Mouse (Mus musculus): ENCODE measurements around the gene Skap2. TPM values are rescaled to one million over a fixed set of nuclear protein-coding genes. Genes with fewer than 3 reads are reported as not detected.

Gene Skap2
- polyA plus RNA-seq, 1 experiment from 2014 or later = 36.9 TPM

DNA sequence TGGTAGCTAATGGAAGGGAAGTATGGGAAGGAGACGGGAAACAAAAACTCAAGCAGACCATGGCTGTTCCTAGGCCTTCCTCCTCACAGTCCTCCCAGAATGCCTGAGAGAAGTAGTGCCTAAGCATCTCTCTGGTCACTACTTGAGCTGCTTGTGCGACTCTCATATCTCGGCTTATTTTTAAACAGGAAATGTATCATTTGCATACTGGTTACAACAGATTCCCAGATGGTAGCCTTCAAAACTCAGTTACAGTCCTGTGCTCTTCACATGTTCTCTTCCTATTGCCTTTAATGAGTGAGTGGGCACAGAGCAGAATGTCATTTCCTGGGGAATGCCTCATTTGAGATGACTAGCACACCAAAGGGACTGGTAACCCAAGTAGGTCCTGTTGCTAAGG, 117.6 kb downstream of the Skap2 start:
- no peak overlapping the region for H3K4me2 ChIP-seq (ENCODE audit: low read length)
- no peak for DNase-seq (ENCODE audit: low spot score)
- no peak overlapping the region for H3K9ac ChIP-seq (ENCODE audit: low read length)
- no peaks in the 10 kb centered on the region for H3K27me3 ChIP-seq (replicated peaks; ENCODE audit: control insufficient read depth, insufficient read depth, low read length)
- H3K4me3 ChIP-seq (ENCODE audit: low read depth, low read length) = no peak overlapping the region
- no peaks in the 10 kb centered on the region for H3K9me3 ChIP-seq (ENCODE audit: control insufficient read depth, low read length)
- WGBS = 62% methylated on average over 3 of the region's 3 CpGs
- H3K27ac ChIP-seq (ENCODE audit: low read depth) = peak overlapping the region; percentile 35; the same call in 1 of the 2 replicates
- H3K4me1 ChIP-seq (replicated peaks; ENCODE audit: control insufficient read depth, insufficient read depth, low read length) = peaks cover 20% of the 10 kb centered on the region
- no peaks in the 10 kb centered on the region for H3K36me3 ChIP-seq (ENCODE audit: control insufficient read depth, insufficient read depth, low read length)
- no peak for ATAC-seq (replicated peaks; ENCODE audit: low FRiP score, low TSS enrichment, low read depth)

GRCm38 (mm10) chr6:51890356-51890755, 122.0 kb downstream of the Skap2 start:
- DNase-seq (ENCODE audit: low spot score) = no peak
- Histone ChIP-seq H3K9me3 (ENCODE audit: control insufficient read depth, low read length) (no peaks in the 10 kb centered on the region), H3K4me2 (ENCODE audit: low read length) (peak overlapping the region; percentile 15; the same call in 1 of the 2 replicates), H3K27me3 (replicated peaks; ENCODE audit: control insufficient read depth, insufficient read depth, low read length) (no peaks in the 10 kb centered on the region), H3K9ac (ENCODE audit: low read length) (no peak overlapping the region), H3K4me1 (replicated peaks; ENCODE audit: control insufficient read depth, insufficient read depth, low read length) (peaks cover 27% of the 10 kb centered on the region), H3K4me3 (ENCODE audit: low read depth, low read length) (no peak overlapping the region), H3K27ac (ENCODE audit: low read depth) (peak overlapping the region; percentile 54; the same call in 1 of the 2 replicates), H3K36me3 (ENCODE audit: control insufficient read depth, insufficient read depth, low read length) (no peaks in the 10 kb centered on the region)
- ATAC-seq (replicated peaks; ENCODE audit: low FRiP score, low TSS enrichment, low read depth) = no peak
- WGBS = 43% methylated on average over 5 of the region's 5 CpGs

GRCm38 (mm10) chr6:51889824-51890223, 122.5 kb downstream of the Skap2 start:
- no peak overlapping the region for H3K4me3 ChIP-seq (ENCODE audit: low read depth, low read length)

GRCm38 (mm10) chr6:51886902-51887431, 125.4 kb downstream of the Skap2 start:
- Histone ChIP-seq H3K27ac (ENCODE audit: low read depth) (peak overlapping the region; percentile 34; the same call in 1 of the 2 replicates), H3K4me2 (ENCODE audit: low read length) (no peak overlapping the region), H3K4me3 (ENCODE audit: low read depth, low read length) (no peak overlapping the region), H3K9ac (ENCODE audit: low read length) (no peak overlapping the region), H3K27me3 (replicated peaks; ENCODE audit: control insufficient read depth, insufficient read depth, low read length) (no peaks in the 10 kb centered on the region), H3K36me3 (ENCODE audit: control insufficient read depth, insufficient read depth, low read length) (no peaks in the 10 kb centered on the region), H3K4me1 (replicated peaks; ENCODE audit: control insufficient read depth, insufficient read depth, low read length) (peaks cover 27% of the 10 kb centered on the region), H3K9me3 (ENCODE audit: control insufficient read depth, low read length) (no peaks in the 10 kb centered on the region)
- ATAC-seq (replicated peaks; ENCODE audit: low FRiP score, low TSS enrichment, low read depth) (no peak), DNase-seq (ENCODE audit: low spot score) (peak; percentile 64)
- 23% methylated on average over 3 of the region's 3 CpGs for WGBS

More at GRCm38 (mm10) chr6:51889824-51890223, 122.5 kb downstream of the Skap2 start:
- H3K9me3 ChIP-seq (ENCODE audit: control insufficient read depth, low read length) = no peaks in the 10 kb centered on the region
- ATAC-seq (replicated peaks; ENCODE audit: low FRiP score, low TSS enrichment, low read depth) (no peak), DNase-seq (ENCODE audit: low spot score) (no peak)
- no peak overlapping the region for H3K9ac ChIP-seq (ENCODE audit: low read length)
- 45% methylated on average over 4 of the region's 4 CpGs for WGBS
- H3K27me3 ChIP-seq (replicated peaks; ENCODE audit: control insufficient read depth, insufficient read depth, low read length) = no peaks in the 10 kb centered on the region
- peak overlapping the region; percentile 15; the same call in 1 of the 2 replicates for H3K4me2 ChIP-seq (ENCODE audit: low read length)
- peak overlapping the region; percentile 54; the same call in 1 of the 2 replicates for H3K27ac ChIP-seq (ENCODE audit: low read depth)
- H3K36me3 ChIP-seq (ENCODE audit: control insufficient read depth, insufficient read depth, low read length) = no peaks in the 10 kb centered on the region
- H3K4me1 ChIP-seq (replicated peaks; ENCODE audit: control insufficient read depth, insufficient read depth, low read length) = peaks cover 25% of the 10 kb centered on the region

DNA sequence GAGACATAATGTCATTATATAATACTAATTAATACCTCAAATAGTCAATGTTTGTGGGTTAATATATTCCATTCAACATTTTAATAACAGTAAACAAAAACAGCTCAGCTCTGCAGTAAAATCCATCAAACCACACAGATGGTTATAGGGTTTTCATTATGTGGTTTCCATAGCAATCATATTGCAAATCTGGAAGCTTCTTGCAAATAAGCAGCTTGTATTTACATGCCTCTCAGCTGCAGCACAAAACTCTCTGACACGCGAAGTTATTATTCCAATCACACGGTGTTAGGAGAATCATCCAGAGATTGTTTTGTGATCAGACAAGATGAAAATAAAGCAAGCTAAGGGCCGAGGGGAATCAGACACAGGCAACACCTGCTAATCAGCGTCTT, 129.5 kb downstream of the Skap2 start:
- DNase-seq (ENCODE audit: low spot score) = no peak
- 85% methylated on average over 5 of the region's 5 CpGs for WGBS
- peaks cover 28% of the 10 kb centered on the region for H3K4me1 ChIP-seq (replicated peaks; ENCODE audit: control insufficient read depth, insufficient read depth, low read length)

DNA sequence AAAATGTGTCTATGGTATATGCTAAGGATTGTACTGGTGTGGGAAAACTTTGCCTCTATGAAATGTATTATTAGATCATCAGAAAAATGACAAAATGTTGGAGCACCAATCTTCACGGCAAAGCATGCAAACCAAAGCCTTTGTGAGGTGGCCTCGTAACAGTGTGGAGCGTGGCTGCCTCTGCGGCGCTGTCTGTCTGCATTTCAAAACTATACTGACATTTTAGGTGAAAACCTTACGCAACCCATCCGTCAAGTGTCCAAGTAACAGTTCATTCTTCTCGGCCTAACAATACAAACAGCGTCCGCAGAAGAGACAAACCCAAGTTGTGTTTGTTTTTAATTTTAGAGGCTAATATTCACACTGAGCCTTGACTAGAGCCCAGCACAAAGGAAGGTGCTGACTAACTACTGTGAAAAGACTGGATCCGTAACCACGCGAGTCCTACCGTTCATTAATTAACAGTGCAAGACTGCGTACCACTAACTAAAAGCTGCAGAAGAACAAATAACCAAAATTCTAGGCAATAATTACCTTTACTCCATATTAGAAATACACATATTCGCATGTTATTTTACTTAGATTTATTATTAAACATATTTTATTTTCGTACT, 130.0 kb downstream of the Skap2 start:
- H3K4me2 ChIP-seq (ENCODE audit: low read length) = no peak overlapping the region
- WGBS = 85% methylated on average over 17 of the region's 17 CpGs
- H3K4me3 ChIP-seq (ENCODE audit: low read depth, low read length) = no peak overlapping the region
- H3K9me3 ChIP-seq (ENCODE audit: control insufficient read depth, low read length) = no peaks in the 10 kb centered on the region
- peaks cover 28% of the 10 kb centered on the region for H3K4me1 ChIP-seq (replicated peaks; ENCODE audit: control insufficient read depth, insufficient read depth, low read length)
- H3K27ac ChIP-seq (ENCODE audit: low read depth) = no peak overlapping the region
- H3K36me3 ChIP-seq (ENCODE audit: control insufficient read depth, insufficient read depth, low read length) = no peaks in the 10 kb centered on the region
- H3K9ac ChIP-seq (ENCODE audit: low read length) = no peak overlapping the region
- ATAC-seq (replicated peaks; ENCODE audit: low FRiP score, low TSS enrichment, low read depth) = no peak
- no peak for DNase-seq (ENCODE audit: low spot score)
- no peaks in the 10 kb centered on the region for H3K27me3 ChIP-seq (replicated peaks; ENCODE audit: control insufficient read depth, insufficient read depth, low read length)

More for the DNA sequence above, 129.5 kb downstream of the Skap2 start:
- no peak for ATAC-seq (replicated peaks; ENCODE audit: low FRiP score, low TSS enrichment, low read depth)
- no peaks in the 10 kb centered on the region for H3K9me3 ChIP-seq (ENCODE audit: control insufficient read depth, low read length)
- H3K27ac ChIP-seq (ENCODE audit: low read depth) = no peak overlapping the region
- H3K4me3 ChIP-seq (ENCODE audit: low read depth, low read length) = no peak overlapping the region
- no peaks in the 10 kb centered on the region for H3K36me3 ChIP-seq (ENCODE audit: control insufficient read depth, insufficient read depth, low read length)
- no peaks in the 10 kb centered on the region for H3K27me3 ChIP-seq (replicated peaks; ENCODE audit: control insufficient read depth, insufficient read depth, low read length)
- no peak overlapping the region for H3K9ac ChIP-seq (ENCODE audit: low read length)
- H3K4me2 ChIP-seq (ENCODE audit: low read length) = no peak overlapping the region

DNA sequence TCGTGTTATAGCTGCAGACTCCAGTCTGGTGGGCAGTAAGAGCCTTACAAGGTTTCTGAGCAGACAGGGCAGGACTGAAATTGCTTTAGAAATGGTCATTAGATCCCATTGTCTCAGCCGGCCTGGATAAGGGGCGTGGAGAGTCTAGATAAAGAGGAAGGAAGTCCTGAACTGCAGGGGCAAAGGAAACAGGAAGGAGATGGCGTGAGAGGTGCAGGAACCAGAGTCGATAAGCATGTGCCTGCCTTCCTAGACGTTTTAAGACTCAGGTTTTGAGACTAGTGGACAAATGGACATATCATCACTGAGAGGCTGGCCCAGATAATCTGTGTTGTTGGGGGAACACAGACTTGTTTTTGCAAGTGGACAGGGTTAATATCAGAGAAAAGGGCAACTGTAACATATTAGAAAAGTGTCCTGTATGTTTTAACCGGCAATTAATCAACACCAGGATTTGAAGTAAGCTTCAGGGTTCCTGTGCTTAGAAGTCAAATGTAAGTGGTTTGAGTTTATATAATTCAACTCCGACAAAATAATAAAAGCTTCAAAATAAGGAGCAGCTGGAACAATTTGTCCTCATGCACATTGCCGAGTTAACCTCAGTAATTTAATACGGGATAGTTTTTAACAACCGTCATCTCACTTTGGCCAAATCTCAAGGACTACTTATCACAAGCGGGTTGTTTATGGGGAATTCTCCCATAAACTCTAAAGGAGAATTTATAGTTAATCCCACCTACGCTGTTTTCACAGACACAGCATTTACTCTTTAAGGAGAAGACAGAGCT, 131.0 kb downstream of the Skap2 start:
- H3K4me1 ChIP-seq (replicated peaks; ENCODE audit: control insufficient read depth, insufficient read depth, low read length) = peaks cover 19% of the 10 kb centered on the region
- H3K9me3 ChIP-seq (ENCODE audit: control insufficient read depth, low read length) = no peaks in the 10 kb centered on the region
- ATAC-seq (replicated peaks; ENCODE audit: low FRiP score, low TSS enrichment, low read depth) = no peak
- WGBS = 25% methylated on average over 13 of the region's 13 CpGs
- H3K4me3 ChIP-seq (ENCODE audit: low read depth, low read length) = no peak overlapping the region
- no peaks in the 10 kb centered on the region for H3K36me3 ChIP-seq (ENCODE audit: control insufficient read depth, insufficient read depth, low read length)
- H3K27ac ChIP-seq (ENCODE audit: low read depth) = peak overlapping the region; percentile 69
- no peak for DNase-seq (ENCODE audit: low spot score)
- H3K27me3 ChIP-seq (replicated peaks; ENCODE audit: control insufficient read depth, insufficient read depth, low read length) = no peaks in the 10 kb centered on the region
- H3K4me2 ChIP-seq (ENCODE audit: low read length) = peak overlapping the region; percentile 12; the same call in 1 of the 2 replicates
- no peak overlapping the region for H3K9ac ChIP-seq (ENCODE audit: low read length)

DNA sequence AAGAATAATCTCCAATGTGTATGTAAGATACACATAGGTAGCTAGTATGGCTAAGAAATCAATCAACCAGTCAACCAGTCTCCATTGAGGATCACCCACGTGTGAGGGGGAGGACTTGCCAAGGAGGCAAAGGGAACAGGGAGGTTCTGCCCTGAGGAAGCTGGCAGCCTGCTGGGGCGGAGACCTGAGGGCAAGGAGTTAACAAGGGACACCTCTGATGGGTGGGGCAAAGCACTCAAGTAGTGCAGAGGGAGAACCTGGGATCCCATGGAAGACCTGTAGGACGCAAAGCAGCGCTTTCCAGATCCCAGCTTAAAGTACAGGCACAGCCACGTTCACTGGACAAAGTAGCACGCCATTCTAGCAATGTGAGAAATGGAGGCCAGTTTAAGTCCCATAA, 131.6 kb downstream of the Skap2 start:
- H3K4me3 ChIP-seq (ENCODE audit: low read depth, low read length) = no peak overlapping the region
- 47% methylated on average over 6 of the region's 6 CpGs for WGBS
- H3K9me3 ChIP-seq (ENCODE audit: control insufficient read depth, low read length) = no peaks in the 10 kb centered on the region
- H3K9ac ChIP-seq (ENCODE audit: low read length) = no peak overlapping the region
- no peaks in the 10 kb centered on the region for H3K27me3 ChIP-seq (replicated peaks; ENCODE audit: control insufficient read depth, insufficient read depth, low read length)
- peak overlapping the region; percentile 12; the same call in 1 of the 2 replicates for H3K4me2 ChIP-seq (ENCODE audit: low read length)
- ATAC-seq (replicated peaks; ENCODE audit: low FRiP score, low TSS enrichment, low read depth) = no peak
- peak overlapping the region; percentile 69 for H3K27ac ChIP-seq (ENCODE audit: low read depth)
- H3K4me1 ChIP-seq (replicated peaks; ENCODE audit: control insufficient read depth, insufficient read depth, low read length) = peaks cover 22% of the 10 kb centered on the region
- H3K36me3 ChIP-seq (ENCODE audit: control insufficient read depth, insufficient read depth, low read length) = no peaks in the 10 kb centered on the region
- DNase-seq (ENCODE audit: low spot score) = no peak

Measured in intestine, embryonic 14.5 days (tissue).